Mouse (Mus musculus) spleen, adult 2 months (tissue): ENCODE data around the gene 1700025C18Rik. TPM values are rescaled to one million over a fixed set of nuclear protein-coding genes. Genes with fewer than 3 reads are reported as not detected.

Experiments used
- DNase-seq, 2 experiments: peaks; one replicate each; pipeline versions ENCODE4 v3.0.0 to v3.0.0-alpha.2; 2012 to 2021; ENCODE audit warnings: low spot score in 2 of 2, low read depth in 1 of 2
- H3K27ac ChIP-seq: fragments of 200-500 bp; 2 replicates; pipeline ENCODE4 v1.5.1; 2012; ENCODE audit warnings: low read length, inconsistent platforms; ENCODE audit not compliant: insufficient read depth
- H3K27me3 ChIP-seq: fragments of 200-500 bp; 2 replicates; pipeline ENCODE4 v1.6.1; 2012; ENCODE audit warnings: mild to moderate bottlenecking, moderate library complexity, low read length, inconsistent platforms; ENCODE audit not compliant: control insufficient read depth, insufficient read depth
- H3K36me3 ChIP-seq: fragments of 200-500 bp; 2 replicates; pipeline ENCODE4 v1.6.1; 2012; ENCODE audit warnings: mild to moderate bottlenecking, low read length, inconsistent platforms; ENCODE audit not compliant: control insufficient read depth, insufficient read depth
- H3K4me1 ChIP-seq: fragments of 200-500 bp; 2 replicates; pipeline ENCODE4 v1.6.1; 2011; ENCODE audit warnings: inconsistent platforms; ENCODE audit not compliant: control insufficient read depth, insufficient read depth, insufficient read length
- H3K4me3 ChIP-seq: fragments of 200-500 bp; 2 replicates; pipeline ENCODE4 v1.5.1; 2011; ENCODE audit warnings: mild to moderate bottlenecking, inconsistent platforms; ENCODE audit not compliant: insufficient read depth, insufficient read length; ENCODE audit errors: extremely low read depth
- CTCF ChIP-seq: fragments of 200-500 bp; IDR thresholded peaks from 2 replicates; pipeline ENCODE4 v1.5.1; 2011; ENCODE audit warnings: mild to moderate bottlenecking, inconsistent platforms; ENCODE audit not compliant: insufficient read depth, insufficient read length, insufficient replicate concordance; ENCODE audit errors: extremely low read depth
- POLR2A ChIP-seq: fragments of 200-500 bp; IDR thresholded peaks from 2 replicates; pipeline ENCODE4 v1.6.1; 2011; ENCODE audit warnings: low read depth, low read length, inconsistent platforms
- WGBS: fragments of 180-500 bp; shearing (Covaris S2); methylation state at CpG from one replicate; pipeline ENCODE4 v1.1.7; 2018; 5-methylcytosine and 5-hydroxymethylcytosine counted together
- polyA plus RNA-seq: library from polyadenylated mRNA; depleted of rRNA; stranded (reverse); fragments of >200 nt; gene quantifications from 2 replicates; pipeline ENCODE4 v1.2.3, GENCODE M21; 2012

1700025C18Rik gene
- polyA plus RNA-seq, 1 experiment, result not detected

DNA sequence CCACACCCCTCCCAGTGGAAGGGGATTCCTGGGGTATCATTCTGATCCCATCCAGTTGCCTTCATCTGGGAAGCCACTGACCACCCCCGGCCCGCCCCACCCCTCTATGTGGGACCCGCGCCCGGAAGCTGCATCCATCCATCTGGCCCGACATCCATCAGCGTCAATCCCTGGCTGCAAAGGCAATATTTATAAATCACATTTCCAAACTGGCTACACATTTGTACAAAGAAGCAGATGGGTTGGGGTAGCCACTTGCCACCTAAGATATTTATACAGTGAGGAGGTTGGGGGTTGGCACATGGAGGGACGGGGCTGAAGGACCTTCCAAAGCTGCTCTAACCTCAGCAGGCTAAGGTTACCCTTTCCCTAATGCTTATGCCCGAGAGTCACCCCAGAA is 30.2 kb upstream of the 1700025C18Rik start:
- no peaks in the 10 kb centered on the region for H3K4me1 ChIP-seq
- H3K4me3 ChIP-seq, result no peak overlapping the region
- no peak overlapping the region for H3K27ac ChIP-seq
- no peaks in the 10 kb centered on the region for H3K36me3 ChIP-seq
- TF ChIP-seq POLR2A (no peak), CTCF (no peak)
- no peaks in the 10 kb centered on the region for H3K27me3 ChIP-seq
- WGBS, result 80% methylated on average over 9 of the region's 9 CpGs
- DNase-seq, result no peak

DNA sequence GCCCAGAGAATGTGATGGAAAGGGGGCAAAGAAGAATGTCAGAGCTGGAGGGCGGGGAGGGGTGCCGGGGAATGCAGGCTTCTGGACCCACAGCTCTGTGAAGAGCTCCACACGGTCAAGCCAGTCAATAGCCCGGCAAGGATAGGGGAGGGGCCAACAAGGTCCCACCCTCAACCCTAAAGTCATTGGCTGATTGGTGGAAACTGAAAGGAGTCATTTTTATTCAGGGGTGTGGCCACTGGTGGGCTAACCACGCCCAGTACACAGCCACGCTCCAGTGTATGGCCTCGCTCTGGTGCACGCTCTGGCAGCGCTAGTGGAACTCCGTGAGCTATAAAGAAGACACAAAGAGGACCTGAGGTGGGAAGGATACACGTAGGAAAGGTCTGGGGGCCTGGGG is 23.2 kb upstream of the 1700025C18Rik start:
- H3K27ac ChIP-seq, result no peak overlapping the region
- H3K36me3 ChIP-seq, result no peaks in the 10 kb centered on the region
- peaks cover 3% of the 10 kb centered on the region; the same call in 1 of the 2 replicates for H3K4me1 ChIP-seq
- DNase-seq, result no peak
- 35% methylated on average over 11 of the region's 11 CpGs for WGBS
- H3K4me3 ChIP-seq, result no peak overlapping the region
- TF ChIP-seq CTCF, result no peak
- TF ChIP-seq POLR2A, result no peak
- H3K27me3 ChIP-seq, result peaks cover 2% of the 10 kb centered on the region

DNA sequence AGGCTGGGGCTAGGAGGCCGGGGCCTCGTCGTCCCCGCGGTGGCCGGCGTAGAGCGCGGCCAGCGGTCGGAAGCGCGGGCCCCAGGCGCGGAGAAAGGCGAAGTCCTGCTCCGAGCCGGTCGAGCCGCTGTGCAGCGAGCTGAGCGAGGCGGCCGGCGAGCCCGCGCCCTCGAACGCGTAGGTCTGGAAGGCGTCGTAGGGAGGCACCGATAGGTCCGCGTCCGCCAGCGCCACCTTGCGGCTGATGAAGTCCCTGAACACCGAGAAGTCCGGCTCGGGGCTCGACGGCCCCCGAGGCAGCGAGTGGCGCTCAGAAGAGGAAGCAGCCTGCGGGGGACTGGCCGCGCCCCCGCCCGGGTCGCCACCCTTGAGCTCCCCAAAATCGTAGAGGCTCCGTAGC is 21.6 kb upstream of the 1700025C18Rik start:
- WGBS, result 1% methylated on average over 54 of the region's 54 CpGs
- H3K4me3 ChIP-seq, result no peak overlapping the region

DNA sequence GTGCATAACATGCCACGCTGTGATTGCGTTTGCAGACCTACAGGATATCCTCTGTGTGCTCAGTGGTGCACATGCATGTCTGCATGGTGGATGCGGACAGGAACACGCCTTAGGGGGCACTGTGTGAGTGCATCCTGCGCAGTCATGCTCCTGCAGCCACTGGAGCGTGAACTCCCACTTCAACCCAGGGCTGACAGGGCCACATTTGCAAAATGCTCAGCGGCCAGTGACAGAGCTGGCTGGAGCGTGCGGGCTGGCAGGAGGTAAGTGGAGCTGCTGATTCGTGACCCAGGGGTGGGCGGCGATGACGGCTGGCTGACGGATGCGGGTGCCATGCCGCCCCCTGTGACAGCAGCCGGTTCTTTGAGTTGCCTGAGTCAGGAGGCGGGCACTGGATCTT is 16.0 kb upstream of the 1700025C18Rik start:
- H3K4me1 ChIP-seq, result no peaks in the 10 kb centered on the region
- no peaks in the 10 kb centered on the region for H3K36me3 ChIP-seq
- TF ChIP-seq POLR2A (no peak), CTCF (no peak)
- no peak overlapping the region for H3K4me3 ChIP-seq
- DNase-seq, result no peak
- H3K27me3 ChIP-seq, result no peaks in the 10 kb centered on the region
- no peak overlapping the region for H3K27ac ChIP-seq
- WGBS, result 36% methylated on average over 18 of the region's 18 CpGs

More for the DNA sequence above, 21.6 kb upstream of the 1700025C18Rik start:
- no peaks in the 10 kb centered on the region for H3K36me3 ChIP-seq
- DNase-seq, result peak; percentile 44 to 77
- peaks cover 2% of the 10 kb centered on the region for H3K27me3 ChIP-seq
- no peak for TF ChIP-seq POLR2A
- TF ChIP-seq CTCF, result peak; percentile 92
- H3K27ac ChIP-seq, result no peak overlapping the region
- peaks cover 3% of the 10 kb centered on the region; the same call in 1 of the 2 replicates for H3K4me1 ChIP-seq

DNA sequence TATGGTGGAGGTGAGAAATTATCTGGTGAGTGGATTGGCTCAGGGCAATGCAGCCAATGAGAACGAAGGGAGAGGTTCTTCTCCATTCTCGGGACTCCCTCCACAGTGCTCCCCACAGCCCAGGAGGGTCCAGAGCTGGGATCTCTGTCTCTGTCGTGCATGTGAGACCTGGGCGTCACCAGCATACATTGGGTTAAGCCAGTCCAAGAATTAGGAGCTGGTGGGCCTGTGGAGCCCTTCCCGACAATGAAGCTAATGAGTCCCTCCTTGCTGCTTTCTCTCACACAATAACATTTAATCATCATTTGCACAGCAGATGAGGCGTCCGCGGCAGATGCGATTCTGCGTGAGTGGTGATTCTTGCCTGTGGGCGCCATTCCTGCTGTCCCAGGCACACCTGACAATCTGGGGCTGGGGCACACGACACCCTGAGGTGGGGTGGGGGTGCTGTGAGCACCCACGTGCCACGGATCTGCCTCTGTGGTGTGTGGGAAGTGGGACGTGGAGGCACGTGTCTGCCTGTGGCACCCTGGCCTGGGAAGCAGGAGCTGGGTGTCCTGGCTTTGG is 15.0 kb upstream of the 1700025C18Rik start:
- no peak for TF ChIP-seq CTCF
- no peak for TF ChIP-seq POLR2A
- H3K4me1 ChIP-seq, result no peaks in the 10 kb centered on the region
- no peaks in the 10 kb centered on the region for H3K36me3 ChIP-seq
- no peak overlapping the region for H3K27ac ChIP-seq
- WGBS, result 73% methylated on average over 16 of the region's 16 CpGs
- H3K4me3 ChIP-seq, result no peak overlapping the region
- no peaks in the 10 kb centered on the region for H3K27me3 ChIP-seq
- no peak for DNase-seq

DNA sequence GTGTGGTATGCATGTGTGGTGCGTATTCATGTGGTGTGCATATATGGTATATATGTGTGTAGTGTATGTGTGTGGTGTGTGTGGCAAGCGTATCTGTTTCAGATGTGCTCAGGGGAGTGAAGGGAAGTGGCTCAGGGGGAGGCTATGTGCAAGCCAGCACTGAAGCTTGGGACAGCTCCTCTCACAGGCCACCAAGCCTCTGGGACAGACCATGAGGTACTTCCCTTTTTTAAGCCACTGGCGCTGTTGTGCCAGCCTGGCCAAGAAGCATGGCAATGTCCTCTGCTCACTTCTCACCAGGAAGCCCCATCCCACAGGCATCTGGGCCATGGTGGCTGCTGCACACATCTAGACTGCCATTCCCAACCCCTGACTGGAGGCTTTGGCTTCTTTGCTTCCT is 12.4 kb upstream of the 1700025C18Rik start:
- WGBS, result 42% methylated on average over 3 of the region's 3 CpGs
- TF ChIP-seq CTCF, result no peak
- no peaks in the 10 kb centered on the region for H3K27me3 ChIP-seq
- no peak for DNase-seq
- no peaks in the 10 kb centered on the region for H3K4me1 ChIP-seq
- no peak overlapping the region for H3K27ac ChIP-seq
- no peaks in the 10 kb centered on the region for H3K36me3 ChIP-seq
- H3K4me3 ChIP-seq, result no peak overlapping the region

DNA sequence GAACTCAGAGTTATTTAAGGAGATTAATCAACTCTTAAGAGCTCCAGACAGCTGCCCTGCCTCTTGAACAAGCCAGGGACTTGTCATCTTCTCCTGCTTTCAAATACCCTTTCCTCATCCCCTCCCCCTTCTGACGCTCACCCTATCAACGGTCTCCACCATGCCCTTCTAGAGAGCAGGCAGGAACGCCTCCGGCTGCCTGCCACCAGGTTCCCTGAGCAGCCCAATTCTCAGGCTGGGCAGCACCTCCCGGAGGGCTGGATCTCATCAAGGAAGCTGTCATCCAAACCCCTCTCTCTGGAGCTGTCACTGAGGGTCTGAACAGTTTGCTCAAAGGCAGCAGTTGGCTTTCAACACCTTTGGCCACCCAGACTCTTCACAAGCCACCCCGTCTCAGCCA is 10.2 kb upstream of the 1700025C18Rik start:
- no peaks in the 10 kb centered on the region for H3K36me3 ChIP-seq
- no peak overlapping the region for H3K27ac ChIP-seq
- no peak for DNase-seq
- H3K4me1 ChIP-seq, result no peaks in the 10 kb centered on the region
- WGBS, result 6% methylated on average over 6 of the region's 6 CpGs
- TF ChIP-seq CTCF (no peak), POLR2A (no peak)
- no peaks in the 10 kb centered on the region; the same call in 1 of the 2 replicates for H3K27me3 ChIP-seq
- no peak overlapping the region for H3K4me3 ChIP-seq
